Mouse (Mus musculus) ovary, postnatal 10 days (tissue): Measurements from ENCODE around the gene Gm20671.
"Not testable (repeated sequence)": the region's sequence is repeated elsewhere in the genome, so short reads cannot be mapped to it uniquely, and the experiment has no call there.

Source experiments
- DNase-seq: peaks from one replicate; pipeline ENCODE4 v3.0.0; 2022; ENCODE audit warnings: low spot score

Gene Gm20671

GRCm38 (mm10) chr5:32785313-32785915 is 41.5 kb downstream of the Gm20671 start, which contains the start of gene Pisd:
Gene Pisd, minus strand, starts transcription at chr5:32785646.
- peak; percentile 82 for DNase-seq

GRCm38 (mm10) chr5:32784726-32785125 is 42.2 kb downstream of the Gm20671 start:
- DNase-seq, result no peak

GRCm38 (mm10) chr5:32781596-32781995 is 45.3 kb downstream of the Gm20671 start:
- no peak for DNase-seq

- DNase-seq, result no peak
Measured at GRCm38 (mm10) chr5:32778168-32778567, 48.7 kb downstream of the Gm20671 start.

- no peak for DNase-seq
Measured at GRCm38 (mm10) chr5:32772361-32772760, 54.5 kb downstream of the Gm20671 start.

GRCm38 (mm10) chr5:32767636-32768373 is 59.1 kb downstream of the Gm20671 start:
- DNase-seq, result no peak

GRCm38 (mm10) chr5:32767004-32767403 is 59.9 kb downstream of the Gm20671 start:
- no peak for DNase-seq

- DNase-seq, result no peak
Measured at GRCm38 (mm10) chr5:32761566-32762140, 65.3 kb downstream of the Gm20671 start.

- no peak for DNase-seq
Measured at GRCm38 (mm10) chr5:32760787-32761186, 66.1 kb downstream of the Gm20671 start.

- DNase-seq, result not testable (repeated sequence)
Measured at GRCm38 (mm10) chr5:32760352-32760751, 66.6 kb downstream of the Gm20671 start.

- DNase-seq, result no peak
Measured at GRCm38 (mm10) chr5:32759662-32760061, 67.2 kb downstream of the Gm20671 start.

GRCm38 (mm10) chr5:32756141-32756540 is 70.8 kb downstream of the Gm20671 start:
- DNase-seq, result no peak

- no peak for DNase-seq
Measured at GRCm38 (mm10) chr5:32751736-32752135, 75.2 kb downstream of the Gm20671 start.

- no peak for DNase-seq
Measured at GRCm38 (mm10) chr5:32748936-32749335, 78.0 kb downstream of the Gm20671 start.

GRCm38 (mm10) chr5:32747650-32748375 is 79.1 kb downstream of the Gm20671 start:
- no peak for DNase-seq

- DNase-seq, result peak; percentile 52
Measured at GRCm38 (mm10) chr5:32745705-32746655, 80.9 kb downstream of the Gm20671 start.

- no peak for DNase-seq
Measured at GRCm38 (mm10) chr5:32742149-32742548, 84.8 kb downstream of the Gm20671 start.

GRCm38 (mm10) chr5:32741377-32741776 is 85.5 kb downstream of the Gm20671 start:
- not testable (repeated sequence) for DNase-seq

- not testable (repeated sequence) for DNase-seq
Measured at GRCm38 (mm10) chr5:32740850-32741249, 86.1 kb downstream of the Gm20671 start.

- no peak for DNase-seq
Measured at GRCm38 (mm10) chr5:32740138-32740537, 86.8 kb downstream of the Gm20671 start.

- not testable (repeated sequence) for DNase-seq
Measured at GRCm38 (mm10) chr5:32736770-32737169, 90.1 kb downstream of the Gm20671 start.
